14 mouse cellular contexts compared by ENCODE assay signal in the genomic region with DNA sequence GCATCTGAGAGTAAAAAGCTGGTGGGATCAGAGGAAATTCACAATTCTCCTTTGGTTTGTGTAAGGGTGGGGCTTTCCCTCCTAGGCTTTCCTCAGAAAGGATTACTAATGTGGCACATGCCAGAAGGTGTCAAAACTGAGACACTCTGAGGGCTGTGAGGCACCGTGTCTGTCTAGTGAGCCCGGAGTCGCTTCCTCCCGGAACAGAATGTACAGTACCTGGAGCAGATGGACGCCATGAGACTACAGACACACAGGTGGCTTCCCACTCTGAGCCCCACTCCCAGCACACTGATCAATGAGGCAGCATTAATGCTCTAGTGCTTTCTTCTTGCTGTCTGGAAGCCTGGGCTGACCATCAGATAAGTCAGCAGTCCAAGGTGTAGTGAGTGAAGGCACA.
"Had no signal": no experiment of that assay in that cellular context is flagged by ENCODE, and none has a peak within 500 bp of the region (broad histone marks: within the 10 kb centered on the region; RNA-seq: fewer than 3 reads in every experiment).

No protein-coding gene starts in this region.

- H3K36me3 ChIP-seq: limb, embryonic 13.5 days had no signal

- H3K27me3 ChIP-seq: limb, embryonic 13.5 days; midbrain, embryonic 13.5 days; neural tube, embryonic 15.5 days had no signal

- H3K4me2 ChIP-seq: limb, embryonic 13.5 days; midbrain, embryonic 13.5 days; neural tube, embryonic 15.5 days had no signal

- H3K9ac ChIP-seq: limb, embryonic 13.5 days; liver, embryonic 14.5 days; midbrain, embryonic 13.5 days; neural tube, embryonic 15.5 days had no signal

- H3K9me3 ChIP-seq: limb, embryonic 13.5 days; midbrain, embryonic 13.5 days; neural tube, embryonic 15.5 days had no signal

- H3K27ac ChIP-seq: layer of hippocampus, adult 2 months; left cerebral cortex, adult 2 months; limb, embryonic 13.5 days; liver, embryonic 14.5 days; midbrain, embryonic 13.5 days; neural tube, embryonic 15.5 days had no signal

- DNase-seq: kidney, postnatal 10 days; kidney, postnatal 4 days; lung, adult 18-20 months; right cerebral cortex, postnatal 4 days; spleen, adult 18-20 months; thymus, adult 18-20 months; thymus, postnatal 14 days had no signal

- H3K4me1 ChIP-seq: limb, embryonic 13.5 days; midbrain, embryonic 13.5 days; neural tube, embryonic 15.5 days had no signal

- H3K4me3 ChIP-seq: layer of hippocampus, adult 2 months; left cerebral cortex, adult 2 months; limb, embryonic 13.5 days; midbrain, embryonic 13.5 days; myocyte; neural tube, embryonic 15.5 days had no signal
